Mouse (Mus musculus) kidney, adult 18-20 months (tissue): ENCODE measurements around the gene Gm8020.
"Not testable (repeated sequence)": the region's sequence is repeated elsewhere in the genome, so short reads cannot be mapped to it uniquely, and the experiment has no call there.

ENCODE experiments used
- DNase-seq: peaks from one replicate; pipeline ENCODE4 v3.0.0; 2021

Gm8020 gene

DNA sequence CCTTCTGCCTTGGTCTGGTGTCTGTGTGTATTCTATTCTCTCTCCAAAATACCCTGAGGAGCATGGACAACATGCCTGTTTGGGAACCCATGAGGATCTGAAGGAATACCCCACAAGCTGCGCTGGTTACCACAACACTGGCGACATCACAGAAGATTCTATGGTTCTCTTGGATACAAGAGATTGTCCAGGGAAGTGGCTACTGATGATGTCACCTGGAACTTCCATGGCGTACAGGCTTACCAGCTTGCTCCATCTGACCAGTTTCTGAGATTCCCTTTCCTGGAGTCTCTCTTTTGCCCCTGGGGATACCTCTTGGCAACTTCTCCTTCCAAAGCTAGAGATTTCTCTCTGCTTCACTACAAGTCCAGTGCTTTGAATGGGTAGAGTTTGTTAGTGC is at the start of gene Gm8020:
TSS of gene Gm8020 (minus strand) at position 101 of the 400 bp plus-strand sequence.
- DNase-seq: not testable (repeated sequence)

DNA sequence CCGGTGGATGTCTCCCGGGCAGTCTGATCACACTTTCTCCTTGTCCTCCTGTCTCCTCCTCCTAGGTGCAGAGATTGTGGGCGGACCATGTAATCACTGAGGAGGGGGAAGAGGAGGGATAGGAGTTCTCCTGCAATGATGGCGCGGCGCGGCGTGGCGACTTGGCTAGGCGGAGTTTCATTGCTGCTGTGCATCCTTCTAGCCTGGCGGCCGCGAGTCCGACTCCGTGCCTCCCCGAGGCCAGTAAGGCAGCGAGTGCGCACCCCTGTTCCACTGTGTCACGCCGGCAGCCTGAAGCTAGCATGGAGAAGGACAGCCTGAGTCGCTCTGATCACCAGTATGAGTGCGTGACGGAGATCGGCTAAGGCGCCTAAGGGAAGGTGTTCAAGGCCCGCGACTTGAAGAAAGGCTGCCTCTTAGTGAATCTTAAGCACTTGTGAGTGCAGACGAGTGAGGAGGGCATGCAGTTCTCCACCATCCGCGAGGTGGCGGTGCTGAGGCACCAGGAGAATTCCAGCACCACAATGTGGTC is 41.1 kb upstream of the Gm8020 start:
- peak; percentile 56 for DNase-seq

DNA sequence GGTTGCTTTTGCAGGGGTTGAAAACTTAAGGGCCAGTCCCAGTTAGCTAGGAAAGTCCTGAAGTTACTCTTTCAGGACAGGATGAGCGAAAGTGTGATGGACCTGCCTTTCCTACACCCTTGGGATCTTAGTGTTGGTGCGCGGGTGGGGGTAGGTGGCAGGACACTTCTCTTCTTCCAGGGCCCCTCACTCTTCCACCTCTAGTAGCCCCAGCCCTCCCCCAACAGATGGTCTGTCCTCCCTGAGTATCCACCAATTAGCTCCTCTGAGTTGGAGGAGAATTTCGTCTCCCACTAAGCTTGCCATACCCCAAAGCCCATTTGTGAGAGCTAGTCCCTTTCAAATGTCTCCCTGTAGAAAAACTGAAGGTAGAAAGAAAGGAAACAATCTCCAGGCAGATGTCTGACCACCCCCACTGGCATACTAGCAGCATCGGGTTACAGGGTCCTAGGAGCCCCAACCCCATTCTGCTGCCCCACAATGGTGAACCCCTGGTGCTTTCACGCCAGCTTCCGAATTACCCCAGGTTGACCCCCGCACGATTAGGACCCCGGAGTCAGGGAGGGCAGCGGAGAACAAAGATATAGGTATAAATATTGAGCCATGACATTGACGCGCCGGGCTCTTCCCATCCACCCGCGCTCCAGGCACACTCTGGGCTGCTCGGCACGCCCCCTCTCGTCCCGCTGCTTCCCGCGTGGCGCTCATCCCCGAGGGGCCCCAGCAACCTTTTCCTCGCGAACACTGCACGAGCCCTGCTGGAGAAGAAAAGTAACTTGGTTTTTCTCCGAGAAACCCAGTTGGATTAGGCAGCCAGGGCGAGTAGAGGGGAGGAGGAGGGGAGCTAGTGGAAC is 40.4 kb upstream of the Gm8020 start:
- DNase-seq: not testable (repeated sequence)

DNA sequence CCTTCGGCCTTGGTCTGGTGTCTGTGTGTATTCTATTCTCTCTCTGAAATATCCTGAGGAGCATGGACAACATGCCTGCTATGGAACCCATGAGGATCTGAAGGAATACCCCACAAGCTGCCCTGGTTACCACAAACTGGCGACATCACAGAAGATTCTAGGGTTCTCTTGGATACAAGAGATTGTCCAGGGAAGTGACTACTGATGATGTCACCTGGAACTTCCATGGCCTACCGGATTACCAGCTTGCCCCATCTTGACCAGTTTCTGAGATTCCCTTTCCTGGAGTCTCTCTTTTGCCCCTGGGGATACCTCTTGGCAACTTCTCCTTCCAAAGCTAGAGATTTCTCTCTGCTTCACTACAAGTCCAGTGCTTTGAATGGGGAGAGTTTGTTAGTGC is 22.0 kb upstream of the Gm8020 start, which contains the start of gene Gm8024:
TSS of gene Gm8024 (minus strand) at position 101 of the 400 bp plus-strand sequence.
- DNase-seq: not testable (repeated sequence)

DNA sequence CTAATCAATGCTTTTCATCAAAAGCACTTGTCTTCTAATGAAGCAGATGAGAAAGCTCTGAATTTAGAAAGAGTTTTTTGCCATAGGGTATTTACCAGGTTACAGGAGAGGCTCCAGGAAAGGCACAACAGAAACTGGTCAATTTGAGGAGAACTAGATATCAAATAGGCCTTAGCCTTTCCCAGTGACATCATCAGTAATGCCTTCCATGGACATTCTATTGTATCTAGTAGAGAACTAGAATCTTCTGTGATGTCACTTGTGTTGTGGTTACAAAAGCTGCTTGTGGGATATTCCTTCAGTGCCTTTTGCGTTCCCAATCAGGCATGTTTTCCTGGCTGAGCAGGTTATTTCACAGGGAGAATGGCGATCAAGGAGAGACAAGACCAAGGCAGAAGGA is 38.6 kb downstream of the Gm8020 start, which contains the start of gene Gm8011:
TSS of gene Gm8011 (plus strand) at position 301 of the 400 bp plus-strand sequence.
- DNase-seq: not testable (repeated sequence)
